Mouse (Mus musculus) olfactory bulb, adult 2 months (tissue): ENCODE measurements around the gene Ecd. TPM values are rescaled to one million over a fixed set of nuclear protein-coding genes. Genes with fewer than 3 reads are reported as not detected.

Experiments
- H3K27ac ChIP-seq: fragments of 200-500 bp; 2 replicates; pipeline ENCODE4 v1.5.1; 2012; ENCODE audit warnings: low read depth, low read length; ENCODE audit not compliant: insufficient read depth
- H3K4me1 ChIP-seq: fragments of 200-500 bp; 2 replicates; pipeline ENCODE4 v1.6.1; 2012; ENCODE audit warnings: low read length; ENCODE audit not compliant: control insufficient read depth, insufficient read depth
- H3K4me3 ChIP-seq: fragments of 200-500 bp; 2 replicates; pipeline ENCODE4 v1.5.1; 2012; ENCODE audit warnings: mild to moderate bottlenecking, low read depth, low read length, moderate library complexity; ENCODE audit not compliant: insufficient read depth
- CTCF ChIP-seq: fragments of 200-500 bp; IDR thresholded peaks from 2 replicates; pipeline ENCODE4 v1.5.1; 2012; ENCODE audit warnings: low read depth, mild to moderate bottlenecking, low read length, moderate library complexity; ENCODE audit not compliant: insufficient read depth
- POLR2A ChIP-seq: fragments of 200-500 bp; IDR thresholded peaks from 2 replicates; pipeline ENCODE4 v1.6.1; 2012; ENCODE audit warnings: mild to moderate bottlenecking, low read depth, low read length, moderate library complexity; ENCODE audit not compliant: insufficient read depth
- WGBS: fragments of 180-500 bp; shearing (Covaris S2); methylation state at CpG from one replicate; pipeline ENCODE4 v1.1.7; 2018; 5-methylcytosine and 5-hydroxymethylcytosine counted together
- polyA plus RNA-seq: library from polyadenylated mRNA; stranded (reverse); fragments of >200 nt; gene quantifications from 2 replicates; pipeline ENCODE4 v1.2.4, GENCODE M21; 2012; ENCODE audit warnings: low replicate concordance; ENCODE audit not compliant: missing spikeins, insufficient read depth, insufficient read length

Gene Ecd
- polyA plus RNA-seq, 1 experiment: not detected

- Histone ChIP-seq H3K4me1 (peaks cover 4% of the 10 kb centered on the region; the same call in 1 of the 2 replicates), H3K27ac (no peak overlapping the region), H3K4me3 (no peak overlapping the region)
- WGBS: 91% methylated on average over 5 of the region's 5 CpGs
- TF ChIP-seq CTCF (no peak), POLR2A (no peak)
Measured at GRCm38 (mm10) chr14:20379087-20379640, 31.2 kb upstream of the Ecd start.

- WGBS: 41% methylated on average over 13 of the region's 13 CpGs
- no peak overlapping the region for H3K4me3 ChIP-seq
- H3K4me1 ChIP-seq: peaks cover 4% of the 10 kb centered on the region; the same call in 1 of the 2 replicates
- no peak overlapping the region for H3K27ac ChIP-seq
- no peak for TF ChIP-seq POLR2A
- no peak for TF ChIP-seq CTCF
Measured at GRCm38 (mm10) chr14:20378313-20379061, 30.6 kb upstream of the Ecd start.

GRCm38 (mm10) chr14:20377112-20377521, 29.2 kb upstream of the Ecd start:
- H3K4me1 ChIP-seq: peaks cover 4% of the 10 kb centered on the region; the same call in 1 of the 2 replicates
- H3K4me3 ChIP-seq: no peak overlapping the region
- H3K27ac ChIP-seq: no peak overlapping the region
- 56% methylated on average over 4 of the region's 4 CpGs for WGBS
- TF ChIP-seq POLR2A (no peak), CTCF (no peak)

GRCm38 (mm10) chr14:20371854-20372253, 23.9 kb upstream of the Ecd start:
- Histone ChIP-seq H3K4me3 (no peak overlapping the region), H3K27ac (no peak overlapping the region), H3K4me1 (no peaks in the 10 kb centered on the region)
- TF ChIP-seq POLR2A (no peak), CTCF (no peak)
- 96% methylated on average over 1 of the region's 1 CpGs for WGBS

- H3K4me1 ChIP-seq: peaks cover 2% of the 10 kb centered on the region; the same call in 1 of the 2 replicates
- TF ChIP-seq CTCF (no peak), POLR2A (no peak)
- no peak overlapping the region for H3K27ac ChIP-seq
- 94% methylated on average over 7 of the region's 7 CpGs for WGBS
- H3K4me3 ChIP-seq: no peak overlapping the region
Measured at GRCm38 (mm10) chr14:20370798-20371197, 22.9 kb upstream of the Ecd start.

- Histone ChIP-seq H3K4me1 (peaks cover 2% of the 10 kb centered on the region; the same call in 1 of the 2 replicates), H3K4me3 (no peak overlapping the region), H3K27ac (no peak overlapping the region)
- WGBS: 95% methylated on average over 3 of the region's 3 CpGs
- TF ChIP-seq POLR2A: no peak
- TF ChIP-seq CTCF: no peak
Measured at GRCm38 (mm10) chr14:20368271-20368670, 20.4 kb upstream of the Ecd start.

- TF ChIP-seq CTCF (no peak), POLR2A (no peak)
- WGBS: 92% methylated on average over 4 of the region's 4 CpGs
- H3K27ac ChIP-seq: no peak overlapping the region
- no peak overlapping the region for H3K4me3 ChIP-seq
- H3K4me1 ChIP-seq: peaks cover 2% of the 10 kb centered on the region; the same call in 1 of the 2 replicates
Measured at GRCm38 (mm10) chr14:20363230-20363629, 15.3 kb upstream of the Ecd start.

- TF ChIP-seq POLR2A (no peak), CTCF (no peak)
- H3K4me3 ChIP-seq: peak overlapping the region; percentile 97
- H3K4me1 ChIP-seq: peaks cover 2% of the 10 kb centered on the region; the same call in 1 of the 2 replicates
- H3K27ac ChIP-seq: peak overlapping the region; percentile 86
- WGBS: under 1% methylated on average over 15 of the region's 15 CpGs
Measured at GRCm38 (mm10) chr14:20347441-20347990, 405 bp downstream of the Ecd start.

- H3K4me1 ChIP-seq: peaks cover 2% of the 10 kb centered on the region; the same call in 1 of the 2 replicates
- no peak overlapping the region for H3K4me3 ChIP-seq
- H3K27ac ChIP-seq: no peak overlapping the region
- WGBS: 78% methylated on average over 9 of the region's 9 CpGs
- no peak for TF ChIP-seq POLR2A
- no peak for TF ChIP-seq CTCF
Measured at GRCm38 (mm10) chr14:20345885-20346284, 2.0 kb downstream of the Ecd start.
